13 mouse cellular contexts compared by ENCODE assay signal in genomic region chr7:142458676-142459298, GRCm38 (mm10). TPM values are rescaled to one million over a fixed set of nuclear protein-coding genes. Genes with fewer than 3 reads are reported as not detected.
A peak's percentile ranks its signal among the peaks of the same experiment; 100 is the strongest.
DNase-seq lines count a peak whose midpoint lies in the region; ATAC-seq and TF ChIP-seq lines count a peak whose summit lies in the region.
"Had no signal": no experiment of that assay in that cellular context is flagged by ENCODE, and none has a peak within 500 bp of the region (broad histone marks: within the 10 kb centered on the region; RNA-seq: fewer than 3 reads in every experiment).

No protein-coding gene starts in this region.

- no peak for TF ChIP-seq POLR2A in heart, adult 2 months (IDR thresholded peaks at IDR 0.05; ENCODE audit: insufficient read depth, low read depth, low read length)

- no peaks in the 10 kb centered on the region for H3K79me2 ChIP-seq in heart, adult 2 months (replicated peaks; ENCODE audit: control insufficient read depth, insufficient read depth, low read length)
- H3K79me2 ChIP-seq in macrophage (ENCODE audit: inconsistent target) = peaks cover 31% of the 10 kb centered on the region

- intact Hi-C loops in heart, adult 2 months (cut with DNase I) = no loop called here

- H3K27ac ChIP-seq in heart, adult 2 months = peak overlapping the region; percentile 76
- peak overlapping the region; percentile 77 for H3K27ac ChIP-seq in midbrain, postnatal 0 days (ENCODE audit: low read depth, low read length)
- H3K27ac ChIP-seq in midbrain, embryonic 13.5 days = no peak overlapping the region
- H3K27ac ChIP-seq in heart, embryonic 15.5 days = peak overlapping the region; percentile 97
- H3K27ac ChIP-seq in macrophage = peak overlapping the region; percentile 93
- H3K27ac ChIP-seq: liver, embryonic 15.5 days had no signal

- H3K27me3 ChIP-seq in heart, adult 2 months (ENCODE audit: control insufficient read depth, insufficient read depth, low read length) = no peaks in the 10 kb centered on the region
- no peaks in the 10 kb centered on the region for H3K27me3 ChIP-seq in midbrain, postnatal 0 days (ENCODE audit: insufficient read depth, low read length)
- H3K27me3 ChIP-seq in midbrain, embryonic 13.5 days = no peaks in the 10 kb centered on the region
- no peaks in the 10 kb centered on the region for H3K27me3 ChIP-seq in heart, embryonic 15.5 days
- H3K27me3 ChIP-seq: liver, embryonic 15.5 days; neural tube, embryonic 15.5 days had no signal

- TF ChIP-seq CTCF in heart, adult 2 months (IDR thresholded peaks at IDR 0.05) = no peak
- TF ChIP-seq CTCF in midbrain, postnatal 0 days (IDR thresholded peaks at IDR 0.05) = no peak

- WGBS in heart, adult 2 months = 59% methylated on average over 5 of the region's 5 CpGs
- 86% methylated on average over 5 of the region's 5 CpGs for WGBS in midbrain, postnatal 0 days
- 88% methylated on average over 5 of the region's 5 CpGs for WGBS in midbrain, embryonic 13.5 days
- WGBS in heart, embryonic 15.5 days = 39% methylated on average over 5 of the region's 5 CpGs
- WGBS in macrophage (ENCODE audit: missing documents) = 89% methylated on average over 5 of the region's 5 CpGs

- H3K9me3 ChIP-seq in midbrain, postnatal 0 days (ENCODE audit: low read length) = no peaks in the 10 kb centered on the region
- H3K9me3 ChIP-seq in midbrain, embryonic 13.5 days = no peaks in the 10 kb centered on the region
- H3K9me3 ChIP-seq in heart, embryonic 15.5 days (replicated peaks) = no peaks in the 10 kb centered on the region
- H3K9me3 ChIP-seq: liver, embryonic 15.5 days; neural tube, embryonic 15.5 days had no signal

- peak in 1 of 2 experiments; percentile 27 for DNase-seq in heart, adult 2 months
- no peak for DNase-seq in heart, adult 9 months (ENCODE audit: low spot score in 2 of 2)
- no peak for DNase-seq in midbrain, postnatal 0 days (ENCODE audit: low spot score)
- no peak for DNase-seq in frontal cortex, postnatal 25 days (ENCODE audit: low spot score in 2 of 2)
- DNase-seq: adrenal gland, postnatal 36 days had no signal

- peaks cover 6% of the 10 kb centered on the region for H3K36me3 ChIP-seq in heart, adult 2 months (ENCODE audit: control insufficient read depth, insufficient read depth, low read length)
- H3K36me3 ChIP-seq in midbrain, postnatal 0 days (ENCODE audit: insufficient read depth, low read length) = no peaks in the 10 kb centered on the region
- H3K36me3 ChIP-seq in midbrain, embryonic 13.5 days = no peaks in the 10 kb centered on the region
- no peaks in the 10 kb centered on the region for H3K36me3 ChIP-seq in heart, embryonic 15.5 days
- no peaks in the 10 kb centered on the region for H3K36me3 ChIP-seq in macrophage (ENCODE audit: inconsistent target)
- H3K36me3 ChIP-seq: liver, embryonic 15.5 days; neural tube, embryonic 15.5 days had no signal

- H3K9ac ChIP-seq in heart, adult 2 months (ENCODE audit: low read depth, low read length) = no peak overlapping the region
- no peak overlapping the region for H3K9ac ChIP-seq in midbrain, postnatal 0 days (replicated peaks; ENCODE audit: low read length, poor library complexity, severe bottlenecking)
- H3K9ac ChIP-seq in midbrain, embryonic 13.5 days (replicated peaks) = no peak overlapping the region
- no peak overlapping the region for H3K9ac ChIP-seq in heart, embryonic 15.5 days
- H3K9ac ChIP-seq: liver, embryonic 15.5 days; neural tube, embryonic 15.5 days had no signal

- peaks cover 18% of the 10 kb centered on the region for H3K4me1 ChIP-seq in heart, adult 2 months (ENCODE audit: control insufficient read depth, insufficient read depth, low read length)
- no peaks in the 10 kb centered on the region for H3K4me1 ChIP-seq in midbrain, postnatal 0 days (ENCODE audit: insufficient read depth, low read length)
- peaks cover 20% of the 10 kb centered on the region for H3K4me1 ChIP-seq in midbrain, embryonic 13.5 days (replicated peaks)
- peaks cover 87% of the 10 kb centered on the region for H3K4me1 ChIP-seq in heart, embryonic 15.5 days (replicated peaks)

- H3K4me3 ChIP-seq in heart, adult 2 months = no peak overlapping the region
- no peak overlapping the region for H3K4me3 ChIP-seq in midbrain, postnatal 0 days (ENCODE audit: low read depth, low read length)
- H3K4me3 ChIP-seq in midbrain, embryonic 13.5 days (replicated peaks) = no peak overlapping the region
- no peak overlapping the region for H3K4me3 ChIP-seq in heart, embryonic 15.5 days
- no peak overlapping the region for H3K4me3 ChIP-seq in macrophage (ENCODE audit: inconsistent target)
- H3K4me3 ChIP-seq: erythroblast, embryonic 14.5 days; liver, embryonic 15.5 days; neural tube, embryonic 15.5 days had no signal

- no peak for TF ChIP-seq EP300 in heart, adult 2 months (IDR thresholded peaks at IDR 0.05; ENCODE audit: insufficient read depth, low read depth, low read length)

- H3K4me2 ChIP-seq in midbrain, postnatal 0 days (ENCODE audit: low read depth, low read length, poor library complexity, severe bottlenecking) = no peak overlapping the region
- no peak overlapping the region for H3K4me2 ChIP-seq in midbrain, embryonic 13.5 days (replicated peaks)
- no peak overlapping the region for H3K4me2 ChIP-seq in heart, embryonic 15.5 days
- H3K4me2 ChIP-seq: liver, embryonic 15.5 days; neural tube, embryonic 15.5 days had no signal

- no peak for ATAC-seq in midbrain, postnatal 0 days (ENCODE audit: low FRiP score)
- ATAC-seq in midbrain, embryonic 13.5 days = no peak
- peak; percentile 3; the same call in 1 of the 2 replicates for ATAC-seq in heart, embryonic 15.5 days (replicated peaks; ENCODE audit: insufficient number of reproducible peaks, insufficient read depth, low FRiP score, low read depth)
- ATAC-seq in erythroid progenitor cell, adult 5-6 weeks (replicated peaks; ENCODE audit: low FRiP score, poor library complexity, severe bottlenecking) = no peak
- ATAC-seq: inflammation-experienced regulatory T-cells, adult 6 months had no signal

RNA-seq across cellular contexts. Expression of gene Lsp1, which starts 1.8 kb away (rescaled TPM):
- 10 to 100 TPM; 28.4 to 35.0 TPM for total RNA-seq in heart, adult 2 months (2021)
- polyA plus RNA-seq in heart, adult 2 months (2012; rRNA removed) = 96.6 and 107 TPM in 2 replicates
- 5.1 and 11.0 TPM in 2 replicates for total RNA-seq in midbrain, postnatal 0 days (2014; rRNA removed)
- 5.3 and 8.7 TPM in 2 replicates for polyA plus RNA-seq in midbrain, postnatal 0 days (2015; fragmentation: Nextera tagmentation; extraction: Ambion mirVana)
- polyA plus RNA-seq in midbrain, embryonic 13.5 days (2015; fragmentation: Nextera tagmentation; extraction: Ambion mirVana) = 6.5 and 6.9 TPM in 2 replicates
- polyA plus RNA-seq in heart, embryonic 15.5 days (2015; fragmentation: Nextera tagmentation; extraction: Ambion mirVana) = 49.6 and 83.5 TPM in 2 replicates
- 10 to 100 TPM in 24 of 26 experiments, 1 to 10 TPM in 2; 7.9 to 51.4 (median 34.9) TPM for total RNA-seq in macrophage (2018; cell fraction: chromatin; rRNA removed)
- total RNA-seq in macrophage (2018; cell fraction: cytosol; rRNA removed) = 100 to 1,000 TPM in 12 of 26 experiments, 10 to 100 TPM in 14; 29.4 to 203 (median 91.2) TPM
- 100 to 1,000 TPM in 2 of 26 experiments, 10 to 100 TPM in 24; 17.9 to 115 (median 43.2) TPM for total RNA-seq in macrophage (2018; cell fraction: nucleus; rRNA removed)
- 30.8 to 130 TPM (median 114 TPM) in 3 replicates for polyA plus RNA-seq in macrophage (2018)
- 88.0 and 115 TPM in 2 replicates for total RNA-seq in erythroid progenitor cell, adult 5-6 weeks (2015; ENCODE audit: low replicate concordance)
- total RNA-seq in erythroid progenitor cell, adult 5-6 weeks (2017; ENCODE audit: low replicate concordance) = 64.5 and 76.5 TPM in 2 replicates

RNA-seq across cellular contexts. Expression of gene Tnni2, which starts 17.2 kb away (rescaled TPM):
- 1 to 10 TPM; 2.7 to 3.0 TPM for total RNA-seq in heart, adult 2 months (2021)
- polyA plus RNA-seq in heart, adult 2 months (2012; rRNA removed) = 5.9 and 7.5 TPM in 2 replicates
- not detected in 2 replicates for total RNA-seq in midbrain, postnatal 0 days (2014; rRNA removed)
- polyA plus RNA-seq in midbrain, postnatal 0 days (2015; fragmentation: Nextera tagmentation; extraction: Ambion mirVana) = 0.46 and 0.56 TPM in 2 replicates
- polyA plus RNA-seq in midbrain, embryonic 13.5 days (2015; fragmentation: Nextera tagmentation; extraction: Ambion mirVana) = 0.59 and 0.75 TPM in 2 replicates
- 16.8 and 16.9 TPM in 2 replicates for polyA plus RNA-seq in heart, embryonic 15.5 days (2015; fragmentation: Nextera tagmentation; extraction: Ambion mirVana)
- 10 to 100 TPM in 24 of 26 experiments, 1 to 10 TPM in 2; 3.2 to 37.4 (median 23.0) TPM for total RNA-seq in macrophage (2018; cell fraction: chromatin; rRNA removed)
- total RNA-seq in macrophage (2018; cell fraction: cytosol; rRNA removed) = 10 to 100 TPM in 15 of 26 experiments, 1 to 10 TPM in 11; 6.3 to 23.8 (median 11.0) TPM
- 10 to 100 TPM in 19 of 26 experiments, 1 to 10 TPM in 7; 5.5 to 26.3 (median 13.7) TPM for total RNA-seq in macrophage (2018; cell fraction: nucleus; rRNA removed)
- 13.4 to 20.6 TPM (median 18.0 TPM) in 3 replicates for polyA plus RNA-seq in macrophage (2018)
- not detected in 2 replicates for total RNA-seq in erythroid progenitor cell, adult 5-6 weeks (2015; ENCODE audit: low replicate concordance)
- not detected in 2 replicates for total RNA-seq in erythroid progenitor cell, adult 5-6 weeks (2017; ENCODE audit: low replicate concordance)
- polyA plus RNA-seq: erythroblast, embryonic 14.5 days; inflammation-experienced regulatory T-cells, adult 6 months had no signal

RNA-seq across cellular contexts. Expression of gene Syt8, which starts 24.1 kb away (rescaled TPM):
- not detected for total RNA-seq in heart, adult 2 months (2021)
- polyA plus RNA-seq in heart, adult 2 months (2012; rRNA removed) = not detected in 2 replicates
- total RNA-seq in midbrain, postnatal 0 days (2014; rRNA removed) = not detected in 2 replicates
- not detected in 2 replicates for polyA plus RNA-seq in midbrain, postnatal 0 days (2015; fragmentation: Nextera tagmentation; extraction: Ambion mirVana)
- polyA plus RNA-seq in midbrain, embryonic 13.5 days (2015; fragmentation: Nextera tagmentation; extraction: Ambion mirVana) = not detected in 2 replicates
- 0.48 and 1.7 TPM in 2 replicates for polyA plus RNA-seq in heart, embryonic 15.5 days (2015; fragmentation: Nextera tagmentation; extraction: Ambion mirVana)
- total RNA-seq in macrophage (2018; cell fraction: chromatin; rRNA removed) = 100 to 1,000 TPM in 25 of 26 experiments, 10 to 100 TPM in 1; 60.8 to 211 (median 144) TPM
- 1 to 10 TPM in 19 of 26 experiments, under 1 TPM in 7; 0.41 to 8.6 (median 1.5) TPM for total RNA-seq in macrophage (2018; cell fraction: cytosol; rRNA removed)
- 100 to 1,000 TPM in 6 of 26 experiments, 10 to 100 TPM in 20; 48.3 to 120 (median 78.4) TPM for total RNA-seq in macrophage (2018; cell fraction: nucleus; rRNA removed)
- polyA plus RNA-seq in macrophage (2018) = 3.2 to 10.3 TPM (median 4.8 TPM) in 3 replicates
- not detected in 2 replicates for total RNA-seq in erythroid progenitor cell, adult 5-6 weeks (2015; ENCODE audit: low replicate concordance)
- not detected in 2 replicates for total RNA-seq in erythroid progenitor cell, adult 5-6 weeks (2017; ENCODE audit: low replicate concordance)
- total RNA-seq: adrenal gland, postnatal 36 days had no signal
- polyA plus RNA-seq: erythroblast, embryonic 14.5 days; inflammation-experienced regulatory T-cells, adult 6 months had no signal

RNA-seq across cellular contexts. Expression of gene Tnnt3, which starts 39.8 kb away (rescaled TPM):
- 1 to 10 TPM; 1.1 to 1.3 TPM for total RNA-seq in heart, adult 2 months (2021)
- polyA plus RNA-seq in heart, adult 2 months (2012; rRNA removed) = 1.8 TPM in 1 of 2 replicates, not detected in the other
- 1.3 and 1.5 TPM in 2 replicates for total RNA-seq in midbrain, postnatal 0 days (2014; rRNA removed)
- polyA plus RNA-seq in midbrain, postnatal 0 days (2015; fragmentation: Nextera tagmentation; extraction: Ambion mirVana) = 2.0 and 3.1 TPM in 2 replicates
- 0.68 and 1.0 TPM in 2 replicates for polyA plus RNA-seq in midbrain, embryonic 13.5 days (2015; fragmentation: Nextera tagmentation; extraction: Ambion mirVana)
- 4.6 and 4.8 TPM in 2 replicates for polyA plus RNA-seq in heart, embryonic 15.5 days (2015; fragmentation: Nextera tagmentation; extraction: Ambion mirVana)
- 10 to 100 TPM in 4 of 26 experiments, 1 to 10 TPM in 20, under 1 TPM in 1, not detected in 1; 0.88 to 12.2 (median 3.9) TPM for total RNA-seq in macrophage (2018; cell fraction: chromatin; rRNA removed)
- under 1 TPM in 12 of 26 experiments, not detected in 14; 0.15 to 0.80 (median 0.35) TPM for total RNA-seq in macrophage (2018; cell fraction: cytosol; rRNA removed)
- total RNA-seq in macrophage (2018; cell fraction: nucleus; rRNA removed) = 1 to 10 TPM in 21 of 26 experiments, not detected in 5; 1.1 to 9.3 (median 2.8) TPM
- polyA plus RNA-seq in macrophage (2018) = 0.75 TPM in 1 of 3 replicates, not detected in the others
- not detected in 2 replicates for total RNA-seq in erythroid progenitor cell, adult 5-6 weeks (2015; ENCODE audit: low replicate concordance)
- not detected in 2 replicates for total RNA-seq in erythroid progenitor cell, adult 5-6 weeks (2017; ENCODE audit: low replicate concordance)
- polyA plus RNA-seq: erythroblast, embryonic 14.5 days had no signal
